Mouse (Mus musculus): ENCODE results near the gene Etl4.

The Etl4 gene

DNA sequence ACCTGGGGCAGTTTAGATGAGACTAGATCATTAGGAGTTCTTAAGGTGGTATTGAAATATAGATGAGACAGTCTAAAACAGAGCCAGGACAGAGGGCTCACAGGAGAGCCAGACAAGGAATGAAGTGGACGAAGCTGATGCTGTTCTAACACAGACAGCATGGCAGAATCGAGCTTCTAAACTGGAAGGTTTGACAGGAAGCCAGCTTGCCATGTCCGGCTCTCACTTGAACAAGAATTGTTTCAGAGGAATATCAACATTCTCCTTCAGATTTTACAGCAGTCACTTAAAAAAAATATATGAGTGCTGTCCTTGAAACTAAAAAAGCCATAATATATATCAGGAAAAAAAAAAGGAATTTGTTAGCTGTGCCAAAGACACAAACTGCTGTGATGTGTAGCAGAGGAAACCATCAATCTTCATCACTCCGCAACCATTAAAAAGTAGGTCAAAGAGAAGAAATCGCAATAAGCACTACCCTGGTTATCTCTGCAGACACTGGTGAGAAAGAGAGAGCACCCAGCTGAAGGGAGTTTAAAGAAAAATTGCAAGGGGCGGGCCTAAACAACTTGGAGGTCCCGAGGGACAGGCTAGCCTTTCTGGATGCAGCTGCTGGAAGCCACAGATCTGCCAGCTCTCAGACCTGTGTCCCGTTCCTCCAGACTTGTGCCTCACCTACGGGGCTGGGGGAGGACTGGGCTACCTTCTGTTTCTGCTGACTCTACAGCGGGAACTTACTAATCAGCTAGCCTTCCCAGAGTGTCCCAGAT is 534.3 kb downstream of the Etl4 start:
- DNase-seq (ENCODE audit: low spot score), result no peak

DNA sequence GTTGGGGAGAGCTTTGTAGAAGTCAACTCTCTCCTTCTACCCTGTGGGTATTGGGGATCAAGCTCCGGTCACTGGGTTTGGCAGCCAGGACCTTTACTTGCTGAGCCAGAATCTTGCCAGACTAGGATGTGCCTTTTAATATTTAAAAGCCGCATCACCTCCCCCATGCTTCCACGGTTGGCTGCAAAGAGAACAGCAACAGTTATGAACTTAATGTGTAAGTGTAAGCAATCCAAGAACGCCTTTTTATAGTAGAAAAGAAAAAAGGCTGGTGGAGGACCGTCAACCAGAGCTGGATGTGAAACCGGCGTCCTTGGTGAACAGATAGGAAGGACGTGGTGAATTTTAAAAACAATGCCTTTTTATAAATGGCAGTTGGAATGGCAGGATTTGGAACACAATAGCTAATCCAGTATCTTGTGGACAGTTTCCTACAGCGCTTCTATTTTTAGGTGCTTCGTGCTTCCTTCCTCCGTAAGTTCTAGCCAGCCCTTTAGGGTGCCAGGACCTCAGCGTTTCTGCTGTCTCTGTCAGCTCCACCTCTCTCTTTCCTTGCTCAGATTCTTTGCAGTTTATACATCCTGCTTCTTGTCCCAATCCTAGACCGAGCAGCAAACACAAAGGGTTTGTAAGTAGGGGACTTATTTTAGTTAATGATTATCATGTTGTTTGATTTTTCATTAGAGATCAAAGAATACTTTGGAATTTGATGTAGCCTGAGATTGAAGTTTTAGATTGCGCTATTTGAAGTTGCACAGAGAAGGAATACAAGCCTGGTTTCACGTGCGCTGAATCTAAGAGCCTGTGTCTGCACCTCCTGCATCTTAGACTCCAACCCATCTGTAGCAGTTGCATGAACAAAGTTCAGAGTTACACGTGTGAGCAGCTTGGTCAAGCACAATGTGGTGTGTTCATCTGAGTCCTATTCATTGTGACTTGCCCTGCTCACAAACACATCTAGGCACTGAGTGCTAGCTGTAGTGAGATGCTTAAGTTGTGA is 535.9 kb downstream of the Etl4 start:
- peak; percentile 8 for DNase-seq (ENCODE audit: low spot score)

DNA sequence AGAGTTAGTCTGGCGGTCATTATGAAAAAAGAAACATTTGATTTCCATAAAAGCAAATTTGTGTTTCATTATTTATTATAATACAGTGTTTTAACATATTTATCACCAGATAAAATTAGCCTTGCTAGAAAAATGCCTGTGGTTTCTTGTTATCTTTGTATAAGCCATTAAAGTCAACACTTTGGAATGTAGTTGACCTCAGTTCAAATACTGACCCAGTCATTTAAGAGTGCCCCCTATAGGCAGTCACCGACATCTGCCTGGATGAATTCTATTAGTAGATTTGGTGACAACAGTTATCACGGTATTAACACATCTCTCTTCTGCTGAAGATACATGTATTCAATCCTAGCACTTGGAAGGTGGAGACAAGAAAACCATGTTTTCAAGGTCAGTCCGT is 536.6 kb downstream of the Etl4 start:
- no peak for DNase-seq (ENCODE audit: low spot score)

DNA sequence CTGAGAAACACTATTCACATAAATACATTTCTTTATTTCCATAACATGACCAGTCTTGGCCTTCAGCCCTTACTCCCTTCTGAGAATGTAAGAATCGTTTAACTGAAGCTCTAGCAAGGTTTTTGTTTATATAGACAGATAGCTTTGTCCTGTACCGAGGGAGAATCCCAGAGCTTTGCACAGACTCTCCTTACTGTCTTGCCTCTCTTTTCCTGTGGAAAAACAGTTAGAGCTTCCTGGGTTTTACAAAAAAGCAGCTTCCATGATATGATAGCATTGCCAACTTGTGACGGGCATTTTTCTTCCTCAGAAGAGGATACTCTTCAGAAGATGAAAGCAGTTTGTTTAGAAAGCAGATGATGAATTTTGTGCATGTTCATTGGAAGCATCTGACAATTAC is 541.4 kb downstream of the Etl4 start:
- no peak for DNase-seq (ENCODE audit: low spot score)

DNA sequence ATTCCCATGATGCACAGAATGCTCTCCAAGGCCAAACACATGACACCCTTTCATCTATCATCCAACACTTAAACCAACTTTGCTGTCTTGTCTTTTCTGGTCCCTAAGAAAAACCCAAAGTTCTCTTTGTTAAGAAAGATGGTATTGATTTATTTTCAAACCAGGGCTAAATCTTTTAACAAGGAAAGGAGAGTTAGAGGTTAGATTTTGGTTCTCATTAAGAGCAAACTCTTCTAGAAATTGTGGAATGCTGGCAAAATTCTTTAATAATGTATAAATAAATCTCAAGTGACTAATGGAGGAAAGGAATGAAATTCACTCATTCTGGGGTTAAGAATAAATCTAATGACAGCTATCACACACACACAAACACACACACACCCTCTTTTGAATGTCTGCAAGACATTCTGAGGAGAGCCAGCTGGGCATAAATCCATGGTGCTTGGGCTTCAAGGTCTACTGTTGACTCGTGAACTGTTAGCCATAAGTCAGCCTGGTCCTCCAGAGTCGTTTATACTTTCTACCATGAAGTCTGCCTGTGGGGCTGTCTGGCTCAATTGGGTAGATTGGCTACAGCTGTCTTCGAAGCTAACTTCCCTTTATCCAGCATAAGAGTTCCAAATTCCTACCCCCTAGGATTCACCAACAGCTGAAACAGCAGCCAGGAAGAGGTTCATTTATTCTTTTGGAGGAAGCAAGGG is 544.1 kb downstream of the Etl4 start:
- DNase-seq (ENCODE audit: low spot score), result no peak

DNA sequence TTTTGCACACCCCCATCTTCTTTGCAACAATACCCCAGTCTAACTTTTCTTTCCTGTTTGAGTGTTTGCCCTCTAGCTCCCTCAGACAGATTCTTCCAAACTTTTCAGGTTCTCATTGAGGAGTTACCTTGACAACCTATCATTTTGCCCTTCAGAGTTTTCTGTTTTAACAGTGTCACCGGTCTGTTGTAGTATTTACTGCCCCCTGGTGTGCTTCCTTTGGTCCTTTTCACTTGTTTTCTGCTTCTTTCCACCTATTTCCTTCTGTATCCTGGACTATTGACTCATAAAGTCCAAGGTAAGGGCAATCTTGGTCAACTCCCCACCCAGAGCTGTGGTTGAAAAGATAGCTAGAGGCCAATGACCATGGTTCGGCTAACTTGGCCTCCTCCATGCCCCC is 569.6 kb downstream of the Etl4 start:
- DNase-seq (ENCODE audit: low spot score), result no peak

DNA sequence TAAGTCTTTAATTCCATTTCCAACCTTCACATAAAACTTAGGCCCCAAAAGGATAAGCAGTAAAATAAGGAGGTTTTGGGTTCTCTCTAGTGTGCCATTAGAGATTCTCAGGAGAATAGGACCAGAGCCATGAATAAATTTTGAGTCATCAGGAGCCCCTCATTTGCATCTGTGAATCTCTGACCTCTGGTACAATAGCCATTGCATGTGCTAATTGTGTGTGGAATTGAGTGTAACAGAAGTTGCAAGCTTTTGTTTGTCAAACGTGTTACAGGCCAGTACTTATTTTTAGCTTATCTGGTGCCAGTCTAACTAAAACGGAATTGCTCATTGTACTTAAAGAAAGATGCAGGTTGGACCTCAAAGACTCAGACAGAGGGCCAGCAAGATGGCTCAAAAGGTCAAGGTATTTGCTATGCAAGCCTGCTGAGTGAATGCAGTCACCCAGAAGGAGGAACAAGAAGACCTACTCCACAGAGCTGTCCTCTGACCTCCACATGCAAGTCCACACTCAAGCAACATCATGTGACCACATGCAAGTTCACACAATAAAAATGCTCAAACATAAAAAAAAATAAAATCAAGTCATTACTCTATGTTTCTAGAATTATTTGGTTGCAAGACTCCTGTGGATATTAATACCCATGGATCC is 576.7 kb downstream of the Etl4 start:
- DNase-seq (ENCODE audit: low spot score), result no peak

DNA sequence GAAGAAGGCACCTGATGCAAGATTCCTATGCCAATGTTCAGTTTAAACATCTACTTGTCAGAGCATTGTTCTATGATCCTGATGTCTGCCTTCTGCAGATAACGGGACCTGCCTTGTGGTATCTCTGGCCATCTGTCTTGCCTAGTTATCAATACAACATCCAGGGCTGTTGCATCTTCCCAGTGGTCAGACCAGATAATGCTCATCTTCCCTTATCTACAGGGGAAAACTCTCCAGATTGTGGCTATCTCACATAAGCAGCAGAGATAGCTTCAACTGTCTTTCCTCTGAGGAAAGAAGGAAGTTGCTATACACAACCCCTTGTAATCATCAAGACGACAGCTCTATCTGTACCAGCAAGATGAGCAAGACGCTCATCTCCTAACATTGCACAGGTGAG is 579.5 kb downstream of the Etl4 start:
- no peak for DNase-seq (ENCODE audit: low spot score)

DNA sequence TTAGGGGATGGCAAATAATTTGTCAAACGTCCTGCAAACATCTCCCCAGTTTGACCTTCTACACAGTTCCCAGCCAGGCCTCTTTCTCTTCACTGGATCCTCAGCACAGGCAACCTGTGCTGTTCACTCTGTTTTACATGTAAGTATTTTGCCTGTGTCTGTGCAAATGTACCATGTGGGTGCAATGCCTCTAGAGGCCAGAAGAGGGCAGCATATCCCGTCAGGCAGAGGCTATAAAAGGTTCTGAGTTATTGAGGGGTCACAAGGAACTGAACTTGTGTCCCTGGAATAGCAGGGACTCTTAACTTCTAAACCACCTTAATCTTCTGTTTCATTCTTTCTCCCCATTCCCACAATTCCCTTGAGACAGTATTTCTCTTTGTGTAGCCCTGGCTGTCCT is 582.5 kb downstream of the Etl4 start:
- DNase-seq (ENCODE audit: low spot score), result no peak

DNA sequence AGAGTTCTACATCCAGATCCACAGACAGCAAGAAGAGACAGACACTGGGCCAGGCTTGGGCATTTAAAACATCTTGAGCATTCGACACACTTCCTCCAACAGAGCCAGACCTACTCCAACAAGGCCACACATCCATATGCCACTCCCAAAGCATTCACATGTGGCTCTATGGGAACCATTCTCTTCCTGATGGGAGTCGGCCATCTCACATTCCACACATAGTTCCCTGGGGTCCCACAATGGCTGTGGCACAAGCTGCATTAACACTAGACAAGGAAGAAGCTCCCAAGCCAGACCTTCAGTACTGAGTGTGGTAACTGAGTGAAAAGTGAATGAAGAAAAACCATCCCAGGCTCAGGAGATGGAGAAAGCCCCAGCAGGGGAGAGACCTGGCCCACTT is 584.2 kb downstream of the Etl4 start:
- no peak for DNase-seq (ENCODE audit: low spot score)

DNA sequence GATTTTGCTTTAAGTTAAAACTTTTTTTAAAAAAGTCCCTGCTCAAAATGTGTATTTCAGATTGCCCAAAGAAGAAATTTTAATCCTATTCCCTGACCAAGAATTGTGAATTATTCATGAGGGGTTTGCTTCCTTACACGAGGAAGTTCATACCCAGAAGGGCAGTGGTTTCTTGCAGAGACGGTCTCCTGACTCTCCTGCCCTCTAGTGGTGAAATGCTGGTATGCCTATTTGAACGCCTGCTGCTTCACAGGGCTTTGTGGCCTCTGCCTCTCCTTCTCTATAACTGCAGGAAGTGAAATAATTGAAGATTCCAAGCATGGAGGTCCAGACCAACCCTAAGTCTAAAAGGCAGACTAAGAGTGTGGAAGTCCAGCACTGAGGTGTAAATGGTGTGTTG is 585.1 kb downstream of the Etl4 start:
- DNase-seq (ENCODE audit: low spot score), result peak; percentile 70

DNA sequence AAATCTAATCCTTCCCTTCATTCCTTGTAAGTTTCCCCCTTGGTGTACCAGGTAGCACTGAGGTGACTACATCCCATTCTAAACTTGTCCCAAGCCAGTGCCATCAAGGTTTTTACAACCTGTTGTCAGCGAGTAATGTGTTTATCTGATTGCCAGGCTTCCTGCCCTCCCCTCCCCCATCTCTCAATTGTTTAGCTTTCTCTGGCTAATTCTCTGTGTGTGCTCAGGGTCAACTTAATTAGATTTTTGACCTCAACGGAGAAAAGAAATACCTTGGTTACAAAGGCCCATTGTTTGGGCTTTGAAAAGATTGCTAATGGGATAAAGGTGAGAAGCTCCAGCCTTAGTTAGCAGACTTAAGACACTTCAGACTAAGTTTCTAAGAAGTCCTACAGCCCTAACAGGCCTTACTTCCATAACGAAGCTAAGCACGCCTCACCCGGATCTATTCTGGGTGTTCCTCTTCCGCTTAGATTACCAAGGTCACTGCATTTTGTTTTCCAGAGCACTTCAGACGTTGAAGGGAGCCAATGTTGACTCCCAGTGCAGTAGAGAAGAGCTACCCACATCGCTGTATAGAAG is 586.7 kb downstream of the Etl4 start:
- DNase-seq (ENCODE audit: low spot score), result no peak

DNA sequence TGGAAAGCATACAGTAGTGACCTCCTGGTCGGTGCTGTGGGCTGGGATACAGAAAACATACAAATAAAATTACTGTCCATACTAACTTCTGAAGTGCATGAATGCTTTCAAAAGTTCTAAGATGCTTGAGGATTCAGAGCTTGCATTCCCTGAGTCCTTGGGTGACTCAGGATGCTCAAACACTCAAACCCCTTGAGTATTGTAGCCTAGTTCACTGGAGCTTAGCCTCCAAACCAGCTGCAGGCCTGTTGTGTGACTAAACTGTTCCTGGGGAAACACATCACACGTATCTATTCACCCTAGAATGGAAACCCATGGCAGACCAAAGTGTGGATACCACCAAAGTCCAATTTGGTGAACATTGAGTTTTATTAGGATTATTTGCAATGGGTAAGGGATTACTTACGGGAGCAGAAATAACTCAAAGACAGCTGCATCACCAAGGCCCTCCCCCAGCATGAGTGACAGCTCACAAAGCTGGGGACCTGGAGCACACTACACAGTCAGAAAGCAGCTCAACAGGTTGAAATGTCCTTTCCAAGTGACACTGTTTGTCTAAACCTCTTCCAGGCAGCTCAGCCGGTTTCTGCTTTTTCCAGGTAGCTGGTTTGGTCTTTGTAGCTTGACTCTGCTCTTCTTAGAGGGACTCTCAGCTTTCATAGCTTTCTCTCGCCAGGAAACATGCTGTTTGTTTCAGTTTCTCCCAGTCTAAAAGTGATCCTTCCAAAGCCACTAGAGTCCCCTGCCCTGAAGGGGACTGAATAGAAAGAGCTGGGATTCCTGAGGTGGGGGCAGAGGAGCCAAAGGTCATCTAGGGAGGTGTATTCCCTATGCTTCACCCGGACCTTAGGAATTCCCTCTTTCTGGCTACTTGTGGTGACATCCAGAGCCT is 598.5 kb downstream of the Etl4 start:
- DNase-seq (ENCODE audit: low spot score), result no peak

DNA sequence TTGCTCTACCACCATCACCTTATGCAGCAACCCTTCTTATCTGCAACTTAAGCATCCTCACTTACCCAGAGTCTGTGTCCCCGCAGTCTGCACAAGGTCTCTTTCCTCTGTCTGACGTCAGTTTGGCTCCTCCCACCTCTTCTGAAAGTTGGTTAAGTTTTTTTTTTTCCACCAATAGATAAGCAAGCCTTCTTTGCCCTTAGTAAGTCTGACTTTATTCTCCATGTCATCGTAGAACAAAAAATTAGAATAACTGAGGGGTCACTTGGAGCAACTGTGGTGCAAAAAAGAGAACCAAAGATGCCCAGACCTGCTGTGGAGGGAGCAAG is 599.1 kb downstream of the Etl4 start:
- no peak for DNase-seq (ENCODE audit: low spot score)

DNA sequence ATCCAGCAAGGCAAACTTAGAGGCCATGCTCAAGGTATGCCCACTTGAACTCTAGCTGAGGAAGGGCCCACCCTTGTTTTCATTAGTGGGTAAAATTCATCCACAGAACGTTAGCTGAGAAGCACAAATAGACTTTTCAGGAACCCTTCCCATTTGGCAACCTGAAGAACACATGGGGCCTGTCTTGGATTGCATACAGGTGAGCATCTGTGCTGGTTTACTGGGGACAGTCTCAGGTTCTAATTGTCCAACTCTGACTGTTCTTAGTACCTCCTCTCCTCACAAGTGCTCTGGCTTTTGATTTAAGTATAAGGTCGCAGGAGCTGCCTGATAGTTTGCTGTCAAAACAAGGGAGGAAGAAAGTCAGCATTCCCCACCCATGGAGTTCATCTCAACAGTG is 600.5 kb downstream of the Etl4 start:
- no peak for DNase-seq (ENCODE audit: low spot score)

DNA sequence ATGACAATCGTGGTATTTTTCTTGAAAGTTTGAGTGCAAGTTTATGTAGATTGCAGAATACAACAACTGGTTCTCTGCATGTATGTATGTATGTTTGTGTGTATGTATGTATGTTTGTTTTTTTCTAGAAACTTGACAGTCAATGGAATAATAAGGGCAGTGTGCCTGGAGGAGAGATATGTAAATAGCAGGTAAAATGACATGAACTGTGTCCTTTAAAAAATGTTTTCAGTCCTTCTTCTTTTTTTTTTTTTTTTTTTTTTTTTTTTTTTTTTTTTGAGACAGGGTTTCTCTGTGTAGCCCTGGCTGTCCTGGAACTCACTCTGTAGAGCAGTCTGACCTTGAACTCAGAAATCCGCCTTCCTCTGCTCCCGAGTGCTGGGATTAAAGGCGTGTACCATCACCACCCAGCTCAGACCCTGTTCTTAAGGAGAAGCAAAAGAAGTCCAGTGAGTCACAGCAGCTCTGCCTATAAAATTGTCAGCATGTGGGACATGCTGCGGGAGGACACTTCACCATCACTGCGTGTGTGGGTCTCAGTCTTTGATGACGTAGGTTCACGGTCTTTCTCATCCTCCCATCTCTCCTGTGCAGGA is 606.8 kb downstream of the Etl4 start:
- DNase-seq (ENCODE audit: low spot score), result no peak

DNA sequence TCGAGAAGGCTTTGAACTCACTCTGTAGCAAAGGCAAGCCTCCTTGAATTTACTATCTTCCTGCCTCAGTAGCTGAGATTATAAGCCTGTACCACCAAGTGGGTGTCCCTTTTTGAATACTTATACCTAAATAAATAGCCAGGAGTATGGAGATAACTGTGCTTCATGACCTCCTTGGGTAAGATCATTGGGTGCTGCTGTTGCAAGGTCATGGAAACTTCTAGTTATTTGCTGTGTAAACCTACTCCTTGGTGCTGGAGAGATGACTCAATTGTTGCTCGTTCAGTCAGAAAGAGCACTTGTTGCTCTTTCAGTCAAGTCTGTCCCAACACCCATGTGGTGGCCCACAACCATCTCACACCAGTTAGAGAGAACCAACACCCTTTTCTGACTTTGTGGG is 608.3 kb downstream of the Etl4 start:
- no peak for DNase-seq (ENCODE audit: low spot score)

DNA sequence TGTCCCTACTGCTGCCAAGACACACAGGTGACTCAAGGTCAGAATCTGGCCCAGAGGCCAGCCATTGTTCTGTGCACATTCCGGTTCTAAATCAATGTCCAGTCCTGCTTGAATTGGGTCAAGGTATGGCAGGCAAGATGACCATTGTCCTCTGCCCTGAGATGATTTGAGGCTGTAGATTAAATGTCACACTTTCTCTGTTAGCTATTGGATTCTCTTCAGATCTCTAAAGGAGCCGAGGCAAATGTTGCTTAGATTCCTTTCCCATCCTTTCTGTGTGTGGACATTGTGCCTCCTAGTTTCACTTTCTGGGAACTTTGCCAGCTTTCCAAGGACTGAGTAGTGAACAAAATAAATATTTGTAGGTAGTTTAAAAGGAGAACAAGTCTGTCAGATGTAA is 608.9 kb downstream of the Etl4 start:
- DNase-seq (ENCODE audit: low spot score), result no peak

DNA sequence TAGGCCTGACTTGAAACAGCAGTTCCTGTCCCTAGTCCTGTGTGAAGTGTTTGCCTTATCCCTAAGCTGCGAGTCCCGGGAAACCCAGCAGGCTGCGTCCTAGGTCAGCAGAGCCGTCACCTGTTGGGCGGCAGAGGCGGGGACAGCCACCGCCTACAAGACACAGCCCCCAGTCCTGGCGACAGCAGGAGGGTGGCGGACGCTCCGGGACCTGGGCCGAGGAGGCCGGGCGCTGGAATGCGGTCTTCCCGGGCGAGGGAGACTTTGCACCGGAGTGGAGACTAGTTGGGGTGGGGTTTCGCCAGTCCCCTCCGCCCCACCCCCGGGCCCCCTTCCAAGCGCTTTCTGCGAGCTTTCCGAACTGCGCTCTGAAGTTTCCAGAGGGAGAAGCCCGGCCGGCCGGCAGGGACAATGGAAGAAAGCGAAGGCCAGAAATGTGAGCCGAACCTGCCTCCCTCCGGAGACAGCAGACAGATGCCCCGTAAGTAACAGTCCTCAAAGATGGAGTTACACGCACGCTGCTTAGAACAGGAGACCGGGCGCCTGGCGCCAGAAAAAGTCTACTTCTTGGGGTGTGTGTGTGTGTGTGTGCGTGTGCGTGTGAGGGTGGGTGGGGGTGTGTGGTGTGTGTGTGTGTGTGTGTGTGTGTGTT is 610.0 kb downstream of the Etl4 start:
- peak; percentile 41 for DNase-seq (ENCODE audit: low spot score)

DNA sequence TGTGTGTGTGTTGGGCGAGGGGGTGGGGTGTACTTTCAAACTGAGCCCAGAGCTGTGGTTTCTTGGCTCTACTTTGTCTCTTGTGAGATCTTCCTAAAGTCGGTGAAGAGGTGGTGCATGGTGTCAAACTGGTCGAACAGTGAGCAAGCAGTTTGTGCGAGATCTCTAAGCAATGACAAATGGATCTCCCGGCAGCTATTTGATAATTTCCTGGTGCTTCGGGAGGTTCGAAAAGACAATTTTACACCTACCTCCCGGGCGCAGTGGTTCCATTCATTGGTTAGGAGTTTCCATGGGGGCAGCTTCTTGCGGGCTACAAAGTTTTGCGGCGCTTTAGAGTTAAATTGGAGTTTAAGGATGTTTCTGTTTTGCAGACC is 610.5 kb downstream of the Etl4 start:
- no peak for DNase-seq (ENCODE audit: low spot score)
